In genomic region chr8:64733271-64733943, GRCm38 (mm10) we compare ENCODE assay signal across 8 mouse cellular contexts. TPM values are rescaled to one million over a fixed set of nuclear protein-coding genes. Genes with fewer than 3 reads are reported as not detected.
A peak's percentile ranks its signal among the peaks of the same experiment; 100 is the strongest.
DNase-seq lines count a peak whose midpoint lies in the region; ATAC-seq and TF ChIP-seq lines count a peak whose summit lies in the region.

Msmo1 (minus strand) TSS chr8:64733792.

- peaks cover 45% of the 10 kb centered on the region for H3K4me1 ChIP-seq in E14TG2a.4 (replicated peaks; ENCODE audit: low read depth, low read length)
- H3K4me1 ChIP-seq in forebrain, embryonic 13.5 days, result peaks cover 48% of the 10 kb centered on the region
- H3K4me1 ChIP-seq in liver, postnatal 0 days (ENCODE audit: insufficient read depth), result peaks cover 9% of the 10 kb centered on the region; the same call in 1 of the 2 replicates
- peaks cover 6% of the 10 kb centered on the region for H3K4me1 ChIP-seq in neural tube, embryonic 14.5 days (ENCODE audit: control insufficient read depth, insufficient read depth, low read length)

- peak within 1 kb of the TSS; percentile 58 for H3K27ac ChIP-seq in forebrain, embryonic 13.5 days
- peak within 1 kb of the TSS; percentile 80 for H3K27ac ChIP-seq in liver, postnatal 0 days (ENCODE audit: low read depth)
- peak within 1 kb of the TSS; percentile 52; the same call in 1 of the 2 replicates for H3K27ac ChIP-seq in neural tube, embryonic 14.5 days (ENCODE audit: low read depth, low read length)

- no peaks in the 10 kb centered on the region for H3K9me3 ChIP-seq in E14TG2a.4 (ENCODE audit: low read length)
- no peaks in the 10 kb centered on the region for H3K9me3 ChIP-seq in forebrain, embryonic 13.5 days (replicated peaks)
- H3K9me3 ChIP-seq in liver, postnatal 0 days (ENCODE audit: low read length), result no peaks in the 10 kb centered on the region
- H3K9me3 ChIP-seq in neural tube, embryonic 14.5 days (ENCODE audit: control insufficient read depth, low read length), result no peaks in the 10 kb centered on the region

- TF ChIP-seq EP300 in liver, postnatal 0 days (IDR thresholded peaks at IDR 0.05; ENCODE audit: low read depth), result peak; percentile 37; the same call in 1 of the 2 replicates

- H3K4me3 ChIP-seq in E14TG2a.4 (replicated peaks; ENCODE audit: low read length), result peak within 1 kb of the TSS; percentile 87
- peak within 1 kb of the TSS; percentile 72 for H3K4me3 ChIP-seq in forebrain, embryonic 13.5 days
- peak within 1 kb of the TSS; percentile 83 for H3K4me3 ChIP-seq in liver, postnatal 0 days (ENCODE audit: low read depth, low read length)
- H3K4me3 ChIP-seq in neural tube, embryonic 14.5 days (ENCODE audit: low read depth, low read length), result peak within 1 kb of the TSS; percentile 54

- TF ChIP-seq CTCF in E14TG2a.4 (conservative IDR thresholded peaks at IDR 0.05; ENCODE audit: low read length), result no peak
- no peak for TF ChIP-seq CTCF in liver, postnatal 0 days (IDR thresholded peaks at IDR 0.05; ENCODE audit: low read depth)

- peak within 1 kb of the TSS; percentile 73 for H3K9ac ChIP-seq in forebrain, embryonic 13.5 days
- peak within 1 kb of the TSS; percentile 83 for H3K9ac ChIP-seq in liver, postnatal 0 days (replicated peaks)
- H3K9ac ChIP-seq in neural tube, embryonic 14.5 days (replicated peaks; ENCODE audit: low read depth, low read length), result peak within 1 kb of the TSS; percentile 50

- DNase-seq in c-Kit-positive CD71-positive TER-119-positive erythroid progenitor cells, embryonic 14.5 days (ENCODE audit: low spot score), result peak; percentile 97
- peak; percentile 97 to 98 for DNase-seq in heart, postnatal 10 days
- peak; percentile 96 for DNase-seq in large intestine, adult 2 months (ENCODE audit: low read depth, low spot score)
- DNase-seq in liver, postnatal 0 days, result peak; percentile 96
- peak; percentile 95 for DNase-seq in testis, postnatal 10 days (ENCODE audit: low spot score)

- WGBS in forebrain, embryonic 13.5 days, result under 1% methylated on average over 60 of the region's 60 CpGs
- WGBS in large intestine, adult 2 months, result under 1% methylated on average over 60 of the region's 60 CpGs
- under 1% methylated on average over 56 of the region's 60 CpGs for WGBS in liver, postnatal 0 days (ENCODE audit: insufficient replicate concordance)
- under 1% methylated on average over 60 of the region's 60 CpGs for WGBS in neural tube, embryonic 14.5 days

- peaks cover 29% of the 10 kb centered on the region for H3K36me3 ChIP-seq in E14TG2a.4 (ENCODE audit: insufficient read depth, low read length)
- peaks cover 15% of the 10 kb centered on the region for H3K36me3 ChIP-seq in forebrain, embryonic 13.5 days (ENCODE audit: poor library complexity, severe bottlenecking)
- H3K36me3 ChIP-seq in liver, postnatal 0 days (replicated peaks; ENCODE audit: insufficient read depth, low read length), result peaks cover 8% of the 10 kb centered on the region; the same call in 1 of the 2 replicates
- H3K36me3 ChIP-seq in neural tube, embryonic 14.5 days (ENCODE audit: control insufficient read depth, insufficient read depth, low read length), result peaks cover 12% of the 10 kb centered on the region; the same call in 1 of the 2 replicates

- H3K27me3 ChIP-seq in E14TG2a.4 (ENCODE audit: insufficient read depth, low read length), result no peaks in the 10 kb centered on the region
- H3K27me3 ChIP-seq in forebrain, embryonic 13.5 days, result no peaks in the 10 kb centered on the region
- no peaks in the 10 kb centered on the region for H3K27me3 ChIP-seq in liver, postnatal 0 days (ENCODE audit: insufficient read depth, low read length)
- no peaks in the 10 kb centered on the region for H3K27me3 ChIP-seq in neural tube, embryonic 14.5 days (ENCODE audit: control insufficient read depth, insufficient read depth, low read length)

- H3K4me2 ChIP-seq in forebrain, embryonic 13.5 days, result peak within 1 kb of the TSS; percentile 76
- H3K4me2 ChIP-seq in liver, postnatal 0 days (ENCODE audit: low read depth, low read length), result peak within 1 kb of the TSS; percentile 94
- H3K4me2 ChIP-seq in neural tube, embryonic 14.5 days (ENCODE audit: low read depth, low read length), result peak within 1 kb of the TSS; percentile 64

- peak; percentile 100 for ATAC-seq in forebrain, embryonic 13.5 days
- peak; percentile 100 for ATAC-seq in liver, postnatal 0 days
- peak; percentile 100 for ATAC-seq in neural tube, embryonic 14.5 days (ENCODE audit: low read depth)

- intact Hi-C loops in heart, postnatal 10 days (cut with DNase I), result loop anchor here (5.0 kb wide), 1 partner anchor 114 kb away; no protein-coding TSS in a partner anchor

RNA-seq across cellular contexts. Expression of gene Msmo1, which starts in this region (rescaled TPM):
- polyA plus RNA-seq in forebrain, embryonic 13.5 days (2015; fragmentation: Nextera tagmentation; extraction: Ambion mirVana), result 143 and 160 TPM in 2 replicates
- total RNA-seq in heart, postnatal 10 days (2021), result 10 to 100 TPM; 10.7 to 12.2 TPM
- polyA plus RNA-seq in large intestine, adult 2 months (2012; rRNA removed), result 32.2 and 55.1 TPM in 2 replicates
- 49.9 and 58.4 TPM in 2 replicates for polyA plus RNA-seq in liver, postnatal 0 days (2015; fragmentation: Nextera tagmentation; extraction: Ambion mirVana)
- 169 and 177 TPM in 2 replicates for polyA plus RNA-seq in neural tube, embryonic 14.5 days (2014; fragmentation: Nextera tagmentation; extraction: Ambion mirVana)

Comparison
In these comparisons a context has a peak if more than half of its experiments do, and no peak if none do; other contexts are left out.
1. Peak in every context shown above with its lines: DNase-seq, ATAC-seq, H3K4me3 ChIP-seq and H3K27ac ChIP-seq.